Comparison of ENCODE assay signal across 17 mouse cellular contexts in the genomic region with DNA sequence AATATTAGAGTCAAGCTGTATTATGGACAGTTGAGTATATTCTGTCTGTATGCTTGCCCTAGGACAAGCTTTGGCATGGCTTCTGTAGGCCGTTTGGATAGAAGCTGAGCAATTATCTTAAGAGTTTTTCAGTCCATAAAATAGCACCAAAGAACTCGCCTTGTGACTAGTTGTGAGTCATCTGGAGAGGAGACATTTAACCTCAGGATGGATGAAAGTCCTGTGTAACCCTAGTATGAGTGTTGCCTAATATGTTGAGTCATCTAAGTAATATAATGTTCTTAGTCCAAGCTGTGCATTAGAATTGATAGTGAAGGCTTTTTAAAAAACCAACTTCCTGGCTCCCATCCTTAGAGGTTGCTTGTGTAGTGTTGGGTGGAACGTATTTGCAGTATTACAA. TPM values are rescaled to one million over a fixed set of nuclear protein-coding genes. Genes with fewer than 3 reads are reported as not detected.
DNase-seq lines count a peak whose midpoint lies in the region; ATAC-seq and TF ChIP-seq lines count a peak whose summit lies in the region.
"Had no signal": no experiment of that assay in that cellular context is flagged by ENCODE, and none has a peak within 500 bp of the region (broad histone marks: within the 10 kb centered on the region; RNA-seq: fewer than 3 reads in every experiment).

No protein-coding gene starts in this region.

- no peak overlapping the region for H3K4me3 ChIP-seq in myocyte
- H3K4me3 ChIP-seq: embryonic facial prominence, embryonic 12.5 days; forebrain, embryonic 12.5 days; megakaryocyte, embryonic 14.5 days; neural tube, embryonic 13.5 days had no signal

- no peaks in the 10 kb centered on the region for H3K27me3 ChIP-seq in myocyte (ENCODE audit: control insufficient read depth, insufficient read depth, insufficient read length)
- H3K27me3 ChIP-seq: megakaryocyte, embryonic 14.5 days had no signal

- H3K79me2 ChIP-seq in myocyte (ENCODE audit: control insufficient read depth, insufficient read depth) = peaks cover 48% of the 10 kb centered on the region

- H3K4me2 ChIP-seq in myocyte (ENCODE audit: low read depth) = peak overlapping the region; percentile 81
- H3K4me2 ChIP-seq: embryonic facial prominence, embryonic 12.5 days; forebrain, embryonic 12.5 days; heart, embryonic 11.5 days; neural tube, embryonic 13.5 days had no signal

- no peak overlapping the region for H3ac ChIP-seq in myocyte (ENCODE audit: control insufficient read depth, insufficient read length)

- H3K36me3 ChIP-seq in myocyte (ENCODE audit: control insufficient read depth, insufficient read depth) = no peaks in the 10 kb centered on the region
- H3K36me3 ChIP-seq: embryonic facial prominence, embryonic 12.5 days; forebrain, embryonic 12.5 days; neural tube, embryonic 13.5 days had no signal

- peak; percentile 93 for ATAC-seq in granulocyte monocyte progenitor cell, adult 5-6 weeks (replicated peaks; ENCODE audit: poor library complexity, severe bottlenecking)

- DNase-seq in 416B (ENCODE audit: low read depth) = peak; percentile 90
- DNase-seq in Muller cell, postnatal 12 days (ENCODE audit: inconsistent ontology term) = peak; percentile 14
- no peak for DNase-seq in lung, postnatal 14 days
- no peak for DNase-seq in heart, postnatal 4 days
- DNase-seq in left cerebral cortex, adult 11 months (ENCODE audit: low spot score) = no peak
- DNase-seq: cerebellum, adult 11 months; cerebellum, postnatal 36 days; gastrocnemius, postnatal 25 days; lung, adult 2 months; right cerebral cortex, postnatal 4 days had no signal

- no peak for TF ChIP-seq POLR2A in myocyte (IDR thresholded peaks at IDR 0.05; ENCODE audit: insufficient read length, low read depth)

TF ChIP-seq in myocyte, 11 proteins besides CTCF, POLR2A, EP300 and RAD21:
- TF ChIP-seq CEBPB (IDR thresholded peaks at IDR 0.05; ENCODE audit: insufficient read depth, poor library complexity, severe bottlenecking) (peak; percentile 92), MYOG (IDR thresholded peaks at IDR 0.05; ENCODE audit: control insufficient read depth in 1 of 3, insufficient read depth in 1 of 3, insufficient read length in 2 of 3, low read depth in 2 of 3) (no peak), TCF12 (IDR thresholded peaks at IDR 0.05; ENCODE audit: insufficient read depth, poor library complexity, severe bottlenecking) (no peak)

RNA-seq across cellular contexts. Expression of gene Uprt, which starts 5.4 kb away (rescaled TPM):
- total RNA-seq in granulocyte monocyte progenitor cell, adult 5-6 weeks (2014; fragmentation: Nextera tagmentation) = 18.8 and 22.5 TPM in 2 replicates
- total RNA-seq in granulocyte monocyte progenitor cell, adult 5-6 weeks (2017) = 6.3 and 6.9 TPM in 2 replicates
- 3.6 TPM for polyA plus RNA-seq in myocyte (2012; fragmentation: generic; extraction: Trizol)
- total RNA-seq in heart, postnatal 4 days (2021) = 10 to 100 TPM in 1 of 2 experiments, 1 to 10 TPM in 1; 9.2 to 10.3 TPM

Comparison
In these comparisons a context has a peak if more than half of its experiments do, and no peak if none do; other contexts are left out.
1. DNase-seq: peak in 416B (single experiment) and Muller cell, postnatal 12 days (single experiment); none in lung, postnatal 14 days (single experiment), heart, postnatal 4 days (single experiment) and left cerebral cortex, adult 11 months (single experiment).